Mouse (Mus musculus) layer of hippocampus, postnatal 10 days (tissue): ENCODE measurements at regions not wholly inside any gene's neighbourhood (a gene's known extent, or its start where the extent isn't known, plus 50 kb on each side); places are given as distances from the start of the nearest gene placed in this dataset.
A peak's percentile ranks its signal among the peaks of the same experiment; 100 is the strongest.
"Not testable (repeated sequence)": the region's sequence is repeated elsewhere in the genome, so short reads cannot be mapped to it uniquely, and the experiment has no call there.

Experiments used
- DNase-seq, 2 experiments: peaks; one replicate each; pipeline ENCODE4 v3.0.0; 2021; ENCODE audit warnings: low spot score in 2 of 2

DNA sequence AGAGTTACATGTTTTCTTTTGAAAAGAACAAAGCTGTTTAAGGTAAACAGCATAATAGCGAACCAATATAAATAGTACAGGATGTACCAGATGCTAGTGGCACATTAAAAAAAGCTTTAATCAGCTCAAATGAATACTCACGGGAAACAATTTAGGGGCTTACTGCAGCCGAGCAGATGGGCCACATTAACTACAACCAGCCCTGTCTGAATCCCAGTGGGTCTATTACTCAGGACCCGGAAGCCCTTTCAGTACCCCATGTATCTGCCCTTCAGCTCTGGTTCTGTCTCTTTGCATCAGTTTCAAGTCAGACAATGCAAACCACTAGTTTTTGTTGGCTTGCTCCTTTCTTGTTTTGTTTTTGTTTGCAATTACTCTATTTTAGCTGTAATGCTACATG is 210.9 kb upstream of the Crbn start:
- DNase-seq, result no peak

DNA sequence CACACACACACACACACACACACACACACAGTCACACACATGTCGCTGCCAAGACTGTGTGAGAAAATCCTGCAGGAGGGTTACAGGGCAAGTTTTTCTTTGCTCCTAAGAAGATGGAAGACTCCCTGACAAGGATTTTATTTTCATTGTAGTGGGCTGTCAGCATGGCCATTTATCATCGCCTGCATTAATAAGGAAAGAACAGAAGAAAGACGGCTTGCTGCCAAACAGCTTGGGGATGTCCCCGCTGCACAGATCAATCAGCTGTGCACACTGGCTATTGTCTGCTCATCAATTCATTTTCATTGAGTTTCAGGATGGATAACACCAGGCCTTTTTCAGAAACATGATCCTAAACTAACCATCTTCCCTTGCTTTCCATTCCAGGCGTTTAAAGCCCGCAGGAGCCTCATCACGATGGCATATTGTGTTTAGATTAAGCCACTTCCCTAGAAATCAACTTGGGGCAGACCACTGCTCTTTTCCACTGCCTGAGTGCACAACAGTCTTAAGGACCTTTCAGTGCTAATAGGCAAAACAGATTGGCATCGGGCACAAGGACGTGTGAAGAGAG is 213.1 kb upstream of the Crbn start:
- no peak for DNase-seq

DNA sequence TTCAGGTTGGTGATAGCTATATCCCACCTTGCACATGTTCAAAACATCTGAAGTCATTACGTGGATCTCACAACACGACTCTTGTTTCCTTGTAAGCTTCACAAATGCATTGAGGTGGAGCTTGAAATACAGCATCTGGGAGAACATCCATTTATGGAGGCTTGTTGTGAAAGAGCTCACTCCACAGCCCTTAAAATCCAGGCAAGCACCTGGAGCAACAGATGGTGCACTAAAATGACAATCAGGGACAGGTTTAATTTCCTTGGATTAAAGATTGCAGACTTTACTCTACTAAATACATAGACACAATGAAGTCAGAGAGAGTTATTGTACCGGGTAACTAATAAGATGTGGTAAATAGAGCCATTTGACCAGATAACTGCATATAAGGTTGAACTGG is 219.2 kb upstream of the Crbn start:
- no peak for DNase-seq

DNA sequence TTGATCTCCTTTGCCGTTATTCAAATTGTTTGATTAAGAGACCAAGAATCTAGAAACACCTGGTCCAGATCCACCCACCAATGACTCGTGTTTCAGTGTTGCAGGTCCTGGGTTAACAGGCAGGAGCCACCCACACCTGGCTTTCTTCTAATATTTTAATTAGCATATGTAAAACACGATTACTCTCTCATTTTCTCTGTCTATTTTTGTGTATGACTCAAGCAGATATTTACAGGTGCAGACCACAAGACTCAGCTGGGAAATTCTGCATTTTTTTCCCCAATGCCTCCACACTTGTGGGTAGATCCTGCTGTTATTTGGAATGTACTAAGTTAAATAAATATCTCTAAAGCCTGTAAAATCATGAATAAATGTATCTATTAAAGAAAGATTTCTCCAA is 245.3 kb upstream of the Crbn start:
- DNase-seq, result no peak

DNA sequence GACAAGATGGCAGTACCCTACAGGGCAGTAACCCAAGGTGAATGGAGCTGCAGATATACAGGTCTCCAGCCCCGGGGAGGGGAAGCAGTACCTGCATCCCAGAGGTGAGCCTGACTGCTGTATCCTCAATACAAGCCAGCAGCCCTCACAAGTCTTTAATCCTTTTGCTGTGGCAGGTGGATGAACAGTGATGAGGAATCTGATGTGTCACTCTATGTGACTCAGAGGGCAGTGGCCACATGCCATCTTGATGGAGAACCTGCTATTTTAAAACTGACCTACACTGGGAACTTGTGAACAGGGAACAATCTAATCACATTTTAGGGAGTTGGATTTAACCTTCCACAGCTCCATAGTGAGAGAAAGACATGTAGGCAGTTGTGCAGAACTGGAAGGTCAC is 251.7 kb upstream of the Crbn start:
- DNase-seq, result no peak

DNA sequence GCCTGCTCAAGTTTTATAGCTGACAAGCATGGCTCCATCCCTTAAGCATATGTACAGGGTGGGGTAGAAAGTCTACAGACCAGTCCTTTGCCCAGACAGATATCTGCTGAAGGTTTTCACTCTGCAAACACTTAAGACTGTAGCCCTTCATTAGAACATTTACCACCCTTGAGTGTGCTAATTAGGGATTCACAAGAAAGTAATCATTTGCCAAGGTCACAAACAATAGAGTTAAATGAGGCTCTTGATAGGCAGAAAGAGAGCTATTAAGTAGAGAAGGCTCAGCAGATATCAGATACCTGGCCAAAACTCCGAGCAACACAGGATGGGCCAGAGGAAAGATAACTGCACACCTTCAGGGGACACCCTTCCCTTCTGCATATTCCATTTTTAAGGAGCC is 252.3 kb upstream of the Crbn start:
- no peak for DNase-seq

DNA sequence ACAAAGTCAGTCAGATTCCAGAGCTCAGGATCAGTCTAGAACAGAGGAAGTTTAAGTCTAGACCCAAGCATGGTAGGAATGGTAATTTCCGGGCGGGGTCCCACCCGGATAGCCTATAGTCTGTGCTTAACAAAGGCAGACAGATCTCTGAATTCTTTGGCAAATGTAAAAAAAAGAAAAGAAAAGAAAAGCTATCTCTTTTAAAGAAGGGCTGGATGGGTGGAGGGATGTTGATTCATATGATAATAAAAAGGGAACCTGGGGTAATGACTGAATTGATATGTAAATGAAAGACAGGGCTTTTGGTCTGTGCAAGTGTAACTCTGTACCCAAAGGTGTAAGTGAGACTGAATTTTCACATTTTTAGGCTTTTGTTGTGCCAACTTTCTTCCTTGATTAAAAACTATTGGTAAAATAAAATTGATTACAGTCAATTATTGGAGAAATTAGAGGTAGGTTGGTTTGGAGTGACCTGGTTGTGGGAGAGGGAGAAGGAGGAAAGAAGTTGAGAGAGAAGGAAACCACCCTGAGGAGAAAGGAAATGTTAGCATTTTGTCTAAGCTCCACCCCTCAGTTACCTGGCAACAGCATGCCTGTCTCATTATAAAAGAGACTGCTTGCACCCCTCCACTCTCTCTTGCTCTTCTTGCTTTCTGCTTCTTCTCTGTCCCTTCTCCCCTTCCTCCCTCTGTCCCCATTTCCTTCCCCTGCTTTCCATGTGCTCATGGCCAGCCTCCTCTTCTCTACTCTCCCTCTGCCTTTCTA is 259.3 kb upstream of the Crbn start:
- DNase-seq, result no peak

DNA sequence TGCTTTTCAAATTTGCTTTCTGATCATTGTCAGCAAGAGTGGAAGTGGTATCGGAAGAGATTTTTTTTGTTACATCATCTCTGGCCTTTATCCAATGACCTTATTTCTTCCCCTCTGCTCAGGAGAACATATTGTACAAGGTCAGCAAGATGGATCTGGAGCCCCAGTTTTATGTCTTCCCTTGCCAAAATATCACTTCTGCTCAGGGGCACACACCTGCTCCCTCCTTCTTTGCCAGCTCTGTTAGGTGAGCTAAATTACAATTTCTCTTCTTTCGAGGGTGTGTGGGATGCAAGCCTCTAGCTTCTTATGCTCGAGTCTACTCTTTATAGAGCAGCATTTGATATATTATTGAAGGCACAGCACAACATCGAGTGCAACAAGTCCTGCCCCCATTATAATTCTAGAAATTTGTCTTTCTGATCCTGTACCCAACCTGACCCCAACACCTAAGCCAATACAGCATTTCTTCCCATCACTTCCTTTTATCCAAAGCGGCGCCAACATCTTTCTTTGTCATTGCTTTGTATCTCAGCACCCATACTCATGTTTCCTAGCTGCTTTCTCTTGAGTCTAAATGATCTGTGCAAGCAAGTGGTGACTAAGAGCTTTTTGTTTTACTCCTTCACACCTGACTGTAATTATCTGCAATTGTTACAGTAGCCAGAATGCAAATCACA is 263.1 kb upstream of the Crbn start:
- DNase-seq, result no peak

DNA sequence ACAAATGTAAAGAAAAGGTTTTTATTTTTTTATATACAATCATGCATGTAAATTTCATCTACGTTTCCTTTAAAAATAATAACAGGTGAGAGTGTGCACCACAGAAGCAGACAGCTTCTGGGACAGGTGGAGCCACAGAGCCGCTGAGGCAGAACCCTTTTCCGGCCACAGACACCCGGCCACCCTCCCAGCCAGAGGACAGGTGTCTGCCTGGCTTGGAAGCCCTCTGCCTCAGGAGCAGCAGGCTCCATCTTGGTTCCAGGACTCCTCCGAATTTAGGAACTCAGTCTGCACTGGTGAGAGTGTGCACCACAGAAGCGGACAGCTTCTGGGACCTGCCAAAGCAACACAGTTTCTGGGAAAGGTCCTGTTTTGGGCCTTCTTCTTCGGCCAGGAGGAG is 270.6 kb upstream of the Crbn start:
- DNase-seq, result no peak

DNA sequence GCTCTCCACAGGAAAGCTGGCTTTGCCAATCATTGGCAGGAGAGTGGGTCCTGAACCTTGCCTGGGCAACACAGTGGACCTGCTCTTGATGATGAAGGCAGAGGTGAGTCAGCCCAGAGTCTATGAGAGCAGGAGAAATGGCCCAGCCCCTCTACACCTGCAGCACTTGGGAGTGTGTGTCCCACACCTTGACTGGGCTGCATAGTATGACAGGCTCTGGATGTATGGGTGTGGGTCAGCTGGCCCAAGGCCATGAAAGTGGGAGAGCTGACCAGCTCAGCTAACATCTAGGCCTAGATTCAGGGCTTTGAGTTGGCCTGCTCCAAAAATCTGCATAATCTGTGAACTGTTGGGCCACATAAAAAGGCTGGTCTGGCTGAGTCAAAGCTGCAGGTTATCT is 292.7 kb upstream of the Crbn start:
- no peak for DNase-seq

DNA sequence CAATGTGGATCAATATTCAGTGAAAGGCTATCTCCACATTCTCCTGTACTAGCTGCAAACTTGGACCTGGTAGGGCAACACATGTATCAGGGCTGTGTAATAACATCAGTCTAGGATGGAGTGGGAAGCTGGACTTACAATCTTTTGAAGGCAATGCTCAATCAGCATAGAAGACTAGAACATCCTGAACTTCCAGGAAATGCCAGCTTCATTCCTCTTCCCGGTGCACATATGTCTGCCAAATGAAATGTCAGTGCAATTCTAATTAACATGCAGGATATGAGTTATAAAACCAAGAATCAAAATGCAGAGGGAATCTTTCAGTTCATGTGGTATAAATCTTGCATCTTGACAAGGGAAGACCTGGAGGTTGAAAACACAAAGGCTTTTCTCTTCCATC is 328.8 kb upstream of the Crbn start:
- DNase-seq, result peak in 1 of 2 experiments; percentile 3

DNA sequence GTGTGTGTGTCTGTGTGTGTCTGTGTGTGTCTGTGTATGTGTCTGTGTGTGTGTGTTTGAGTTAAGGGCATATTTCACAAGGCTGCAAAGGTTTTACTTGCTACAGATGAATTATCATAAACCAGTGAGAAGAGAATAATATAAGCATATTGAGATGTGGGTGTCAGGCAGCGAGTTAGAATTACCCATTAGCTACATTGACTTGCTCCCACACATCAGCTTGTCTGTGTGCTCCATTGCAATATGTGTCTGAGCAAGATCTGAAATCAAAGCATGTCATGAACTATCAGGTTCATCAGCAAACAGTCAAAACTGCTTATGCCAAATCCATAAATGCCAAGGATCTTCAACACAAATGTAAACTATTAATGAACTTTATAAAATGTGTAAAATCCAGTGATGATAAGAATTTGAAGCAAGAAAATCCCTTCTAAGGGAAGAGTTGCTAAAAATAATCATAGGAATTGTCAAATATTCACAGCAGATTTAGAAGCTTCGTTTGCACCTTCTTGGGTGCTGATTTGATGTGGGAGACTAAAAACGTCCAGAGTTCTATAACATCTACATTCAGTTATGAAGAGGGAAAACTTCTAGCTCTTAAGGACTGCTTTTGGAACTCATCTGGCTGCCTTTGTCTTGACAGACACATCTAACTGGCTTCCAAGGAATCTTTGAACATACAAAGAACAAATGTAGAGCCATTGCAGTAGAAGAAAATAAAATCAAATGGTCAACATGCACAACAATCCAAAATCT is 361.7 kb upstream of the Lrrn1 start:
- DNase-seq, result no peak

DNA sequence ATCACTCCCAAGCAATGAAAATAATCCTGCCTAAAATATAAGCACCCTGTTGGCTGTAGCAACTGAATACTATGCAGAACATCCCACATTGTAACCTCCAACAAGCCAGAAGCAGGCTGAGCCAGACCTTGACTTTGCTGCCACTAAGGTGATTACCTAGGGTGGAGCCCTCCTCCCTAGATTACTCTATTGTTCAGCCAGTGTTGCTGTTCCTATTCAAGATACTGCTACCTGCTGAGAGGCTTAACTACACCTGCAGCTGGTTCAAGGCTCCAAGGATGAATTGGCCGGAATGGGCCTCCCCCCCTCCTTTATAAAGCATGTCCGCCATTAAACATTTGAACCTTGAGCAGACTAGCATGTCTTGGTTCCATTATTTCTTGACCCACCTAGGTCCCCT is 311.3 kb upstream of the Lrrn1 start:
- DNase-seq, result no peak

DNA sequence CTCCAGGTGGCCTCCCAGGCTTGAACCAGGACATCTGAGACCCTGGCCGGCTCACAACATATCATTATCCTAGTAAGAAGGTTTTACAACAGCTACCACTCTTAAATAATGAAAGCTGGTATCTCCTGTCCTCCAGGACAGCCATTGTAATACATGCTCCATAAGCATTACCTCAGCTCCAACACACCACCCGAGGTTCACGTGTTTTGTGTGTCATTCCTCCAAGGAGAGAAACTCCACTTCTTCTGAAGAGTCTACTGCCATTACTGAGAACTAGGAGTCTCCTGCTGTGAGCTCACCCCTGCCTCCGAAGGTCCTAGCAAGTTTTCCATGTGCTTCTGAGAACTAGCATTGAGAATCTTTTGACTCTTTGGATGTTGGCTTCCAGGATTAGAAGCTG is 310.8 kb upstream of the Lrrn1 start:
- DNase-seq, result no peak

DNA sequence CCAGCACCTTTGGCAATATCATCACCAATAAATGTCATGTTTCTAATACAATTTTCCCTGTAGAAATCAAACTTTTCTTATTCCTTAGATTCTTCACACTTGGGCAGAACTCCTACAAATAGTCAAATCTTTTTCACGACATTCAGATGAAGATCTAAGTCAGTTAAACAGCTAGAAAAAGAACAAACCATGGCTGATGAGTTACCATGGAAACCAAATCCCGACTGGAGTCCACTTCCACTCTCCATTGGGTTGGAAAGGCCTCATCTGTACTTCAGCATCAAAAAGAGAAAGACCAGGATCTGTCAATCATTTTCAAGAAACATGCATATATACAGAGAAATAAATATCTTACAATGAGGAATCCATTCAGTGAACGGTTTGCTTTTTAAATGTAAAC is 307.0 kb upstream of the Lrrn1 start:
- no peak for DNase-seq

DNA sequence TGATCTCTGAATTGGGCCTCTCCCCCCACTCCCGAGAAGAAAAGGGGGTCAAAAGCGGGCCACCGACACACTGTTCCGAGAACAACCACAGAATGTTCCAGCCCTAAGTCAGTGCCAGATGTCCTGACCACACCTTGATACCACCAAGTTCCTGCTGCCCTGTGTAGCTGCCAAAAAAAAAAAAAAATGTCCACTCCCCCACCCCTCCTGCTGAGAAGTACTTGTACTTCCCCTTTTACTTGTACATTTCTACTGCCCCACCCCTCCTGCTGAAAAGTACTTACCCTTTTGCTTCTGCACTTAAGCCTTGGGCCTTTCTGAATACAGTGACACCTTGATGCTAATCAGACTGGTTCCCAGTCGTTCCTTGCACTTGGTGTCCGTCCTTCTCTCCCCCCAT is 299.7 kb upstream of the Lrrn1 start:
- DNase-seq, result not testable (repeated sequence)

DNA sequence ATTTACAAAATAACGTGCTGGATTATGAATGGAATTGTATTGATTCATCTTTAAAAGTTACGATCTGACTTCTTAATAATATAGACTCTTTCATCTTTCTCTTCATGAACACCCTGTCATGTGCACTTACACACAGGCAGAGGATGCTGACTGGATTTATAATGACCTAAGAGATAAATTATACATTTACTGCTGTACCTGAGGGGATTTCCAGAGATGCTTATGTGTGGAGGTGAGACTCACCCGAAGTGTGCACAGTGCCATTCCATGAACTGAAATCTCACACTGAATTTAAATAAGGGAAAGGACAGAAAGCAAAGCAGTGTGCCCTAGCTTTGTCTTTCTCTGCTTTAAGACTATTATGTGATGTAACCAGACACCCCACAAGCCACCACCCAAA is 291.9 kb upstream of the Lrrn1 start:
- DNase-seq, result no peak

DNA sequence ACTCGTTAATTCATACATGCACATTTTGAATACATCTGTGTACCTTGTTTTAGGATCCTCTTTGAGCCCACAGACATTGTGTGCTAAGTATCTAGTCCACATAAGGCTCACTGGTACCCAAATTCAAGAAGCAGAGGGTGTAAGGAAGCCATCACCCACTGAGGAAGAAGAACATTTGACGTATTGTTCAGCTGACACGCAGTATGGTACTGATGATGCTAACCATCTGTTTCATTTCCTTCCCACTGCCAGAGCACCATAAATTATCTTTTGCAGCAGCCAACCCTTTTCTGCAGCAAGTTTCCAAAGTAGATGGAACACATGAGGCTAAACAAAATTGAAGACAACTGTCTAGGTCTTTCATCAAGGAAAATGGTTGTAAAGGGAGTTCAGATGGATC is 285.6 kb upstream of the Lrrn1 start:
- no peak for DNase-seq

DNA sequence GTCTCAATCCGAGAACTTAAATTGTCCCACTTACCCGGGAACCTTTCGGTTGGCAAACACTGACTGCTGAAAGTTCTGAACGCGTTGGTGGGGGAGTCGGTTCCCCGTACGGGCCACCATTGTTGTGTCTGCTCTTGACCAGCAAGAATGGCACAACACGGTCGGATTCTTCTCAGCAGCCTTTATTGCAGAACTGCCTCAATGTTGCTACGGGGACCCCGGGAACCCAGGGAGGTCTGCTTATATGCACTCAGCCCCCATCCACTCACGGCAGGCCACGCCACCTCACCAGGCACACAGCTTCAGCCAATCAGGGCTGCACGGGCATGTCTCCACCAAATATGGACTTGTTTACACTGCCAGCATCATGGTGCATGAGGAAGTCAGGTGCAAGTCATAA is 249.2 kb upstream of the Lrrn1 start:
- no peak for DNase-seq

DNA sequence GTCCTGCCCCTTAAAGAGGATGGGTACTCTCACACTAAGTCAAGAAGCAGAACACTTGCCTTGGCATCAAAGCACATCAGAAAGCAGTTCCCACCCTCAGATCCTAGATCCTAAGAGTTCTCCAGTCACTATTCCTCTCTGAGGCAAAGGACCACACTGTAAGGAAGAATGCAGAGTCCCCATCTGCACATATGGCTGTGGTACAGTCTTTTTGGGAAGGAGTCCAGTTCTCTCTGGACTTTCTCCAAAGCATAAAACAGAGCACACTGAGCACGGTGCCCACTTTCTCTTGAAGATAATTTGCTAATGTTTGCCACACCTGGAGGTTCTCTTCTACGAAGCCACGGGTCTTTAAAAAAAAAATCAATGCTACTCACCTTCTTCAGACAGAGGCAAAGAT is 238.7 kb upstream of the Lrrn1 start:
- no peak for DNase-seq

DNA sequence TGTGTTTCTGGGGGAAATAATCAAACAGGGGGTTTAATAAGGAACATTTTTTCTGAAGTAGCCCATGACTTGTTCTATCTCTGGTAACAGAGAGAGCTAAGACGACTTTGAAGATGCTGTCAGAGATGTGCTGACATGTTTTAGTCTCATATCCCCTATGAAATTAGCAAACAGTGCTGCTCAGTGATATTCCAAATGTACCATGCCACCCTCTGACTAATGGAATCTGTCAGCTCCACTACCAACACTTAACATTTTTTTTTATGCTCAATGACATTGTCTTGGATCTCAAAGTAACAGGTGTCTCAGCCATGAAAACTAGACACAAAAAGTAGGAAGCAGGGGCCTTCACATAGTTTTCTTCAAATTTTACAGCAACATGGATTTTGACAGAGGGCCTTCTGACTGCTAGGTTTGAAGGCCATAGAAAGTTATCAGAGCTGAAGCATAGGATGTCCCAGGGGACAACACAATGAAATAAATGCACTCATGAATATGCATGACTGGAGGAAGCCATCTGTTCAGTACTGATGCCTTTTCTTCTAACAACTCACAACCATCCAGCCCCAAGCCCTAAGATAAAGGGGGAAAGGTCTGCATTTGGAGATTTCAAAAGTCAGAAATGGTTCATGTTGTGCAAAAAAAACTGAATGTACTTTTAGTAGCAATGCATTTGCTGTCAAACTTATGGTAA is 225.7 kb upstream of the Lrrn1 start:
- DNase-seq, result no peak

DNA sequence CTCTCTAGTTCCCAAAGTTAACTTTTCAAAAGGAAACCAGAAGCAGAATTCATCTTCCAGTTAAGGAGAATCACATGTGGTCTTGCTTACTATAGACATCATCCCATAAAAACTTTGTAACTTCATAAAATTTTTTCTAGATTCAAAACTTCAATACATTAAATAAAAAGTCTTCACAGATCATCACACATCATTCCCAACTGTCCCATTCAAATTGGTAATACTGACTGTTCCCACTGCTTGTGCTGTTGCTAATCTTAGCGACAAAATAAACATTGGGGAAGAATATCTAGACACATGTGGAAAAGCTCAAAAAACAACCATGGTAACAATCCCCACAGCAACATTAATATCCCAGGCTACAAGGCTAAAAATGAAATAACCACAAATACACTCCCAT is 210.0 kb upstream of the Lrrn1 start:
- no peak for DNase-seq
